Mouse (Mus musculus) embryonic fibroblast, embryonic 13.5 days (primary cell): ENCODE measurements around the gene Mras.

Experiments used
- CTCF ChIP-seq: IDR thresholded peaks from 2 replicates; pipeline ENCODE4 v1.5.1; 2011; ENCODE audit warnings: mild to moderate bottlenecking, control low read depth, low read length, moderate library complexity, borderline replicate concordance; ENCODE audit not compliant: insufficient read depth
- POLR2A ChIP-seq: IDR thresholded peaks from 2 replicates; pipeline ENCODE4 v1.6.1; 2011; ENCODE audit warnings: low read depth, mild to moderate bottlenecking, control low read depth, low read length, moderate library complexity

DNA sequence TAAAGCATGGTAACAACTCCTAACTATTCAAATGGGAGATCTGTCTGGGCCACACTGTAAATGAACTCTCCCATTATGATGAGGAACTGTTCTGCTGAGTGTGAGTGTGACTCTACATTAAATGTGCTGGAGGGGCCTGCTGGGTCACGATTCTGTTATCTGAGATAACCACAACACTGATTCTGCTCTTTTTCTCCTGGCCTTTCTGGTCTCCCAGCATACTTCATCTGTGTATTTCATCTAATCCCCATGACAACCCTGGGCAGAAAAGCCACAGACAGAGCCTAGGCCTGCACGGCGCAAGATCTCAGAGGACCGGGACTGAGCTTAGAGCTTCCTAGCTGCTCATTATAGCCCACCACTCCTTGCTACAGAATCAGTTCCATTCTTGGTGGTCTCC, 4.7 kb downstream of the Mras start:
- TF ChIP-seq CTCF: no peak
- TF ChIP-seq POLR2A: no peak
